Mouse (Mus musculus): Measurements from ENCODE around the gene Myocos.

DNA sequence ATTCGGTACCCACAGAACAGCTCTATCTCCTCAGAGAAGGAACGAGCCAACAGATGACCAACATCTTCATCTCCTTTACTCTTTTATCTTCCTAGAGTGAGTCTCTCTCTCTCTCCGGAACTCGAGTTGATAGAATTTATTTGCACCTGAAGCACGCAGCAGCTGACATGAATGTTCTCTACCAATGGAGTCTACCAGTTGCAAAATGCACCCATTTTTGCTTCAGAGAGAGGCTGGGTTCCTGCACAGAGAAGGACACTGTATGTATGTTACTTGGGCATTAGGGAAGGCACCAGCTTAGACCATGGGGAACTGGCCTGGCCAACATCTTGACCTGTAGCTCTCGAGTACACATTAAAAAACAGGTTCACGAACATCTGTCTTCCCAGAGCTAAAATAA, at the start of gene Myocos:
- TF ChIP-seq CTCF (IDR thresholded peaks at IDR 0.05) (no peak), EP300 (IDR thresholded peaks at IDR 0.05) (no peak)
